Mouse (Mus musculus) monocyte, adult 2 months (primary cell): ENCODE measurements around the gene Rnase12.

Experiments used
- DNase-seq, 2 experiments: peaks; one replicate each; pipeline ENCODE4 v3.0.0; 2022; ENCODE audit warnings: low spot score in 2 of 2, low read depth in 1 of 2

Rnase12 gene

GRCm38 (mm10) chr14:51085911-51086310 is 28.4 kb upstream of the Rnase12 start:
- DNase-seq, result no peak

GRCm38 (mm10) chr14:51085086-51085485 is 27.6 kb upstream of the Rnase12 start:
- DNase-seq, result no peak

- no peak for DNase-seq
Measured at GRCm38 (mm10) chr14:51083805-51084204, 26.3 kb upstream of the Rnase12 start.

GRCm38 (mm10) chr14:51082599-51083581 is 25.4 kb upstream of the Rnase12 start:
- peak in 1 of 2 experiments; percentile 51 for DNase-seq

- no peak for DNase-seq
Measured at GRCm38 (mm10) chr14:51081035-51081434, 23.6 kb upstream of the Rnase12 start.

- DNase-seq, result no peak
Measured at GRCm38 (mm10) chr14:51079180-51079579, 21.7 kb upstream of the Rnase12 start.

GRCm38 (mm10) chr14:51074335-51074734 is 16.9 kb upstream of the Rnase12 start, which contains the start of gene Olfr750:
TSS of gene Olfr750 (minus strand) at chr14:51074435.
- DNase-seq, result no peak

- DNase-seq, result no peak
Measured at GRCm38 (mm10) chr14:51069617-51070016, 12.2 kb upstream of the Rnase12 start.

GRCm38 (mm10) chr14:51068956-51069355 is 11.5 kb upstream of the Rnase12 start:
- DNase-seq, result no peak

GRCm38 (mm10) chr14:51060761-51061160 is 3.3 kb upstream of the Rnase12 start:
- no peak for DNase-seq

- DNase-seq, result no peak
Measured at GRCm38 (mm10) chr14:51054243-51055237, 2.9 kb downstream of the Rnase12 start.

- no peak for DNase-seq
Measured at GRCm38 (mm10) chr14:51053176-51053575, 4.3 kb downstream of the Rnase12 start.

- no peak for DNase-seq
Measured at GRCm38 (mm10) chr14:51051941-51052340, 5.5 kb downstream of the Rnase12 start.

GRCm38 (mm10) chr14:51050063-51050462 is 7.4 kb downstream of the Rnase12 start, which contains the start of gene Rnase11:
TSS of gene Rnase11 (minus strand) at chr14:51050163.
- no peak for DNase-seq

- DNase-seq, result no peak
Measured at GRCm38 (mm10) chr14:51047846-51048245, 9.6 kb downstream of the Rnase12 start.

GRCm38 (mm10) chr14:51041769-51042168 is 15.7 kb downstream of the Rnase12 start, which contains the start of gene Rnase9:
TSS of gene Rnase9 (minus strand) at chr14:51041869.
- DNase-seq, result no peak

- no peak for DNase-seq
Measured at GRCm38 (mm10) chr14:51036214-51036613, 21.2 kb downstream of the Rnase12 start.

GRCm38 (mm10) chr14:51035206-51035605 is 22.3 kb downstream of the Rnase12 start:
- DNase-seq, result no peak

GRCm38 (mm10) chr14:51027387-51028155 is 29.9 kb downstream of the Rnase12 start:
- no peak for DNase-seq

- peak in 1 of 2 experiments; percentile 44 for DNase-seq
Measured at GRCm38 (mm10) chr14:51026391-51027133, 30.9 kb downstream of the Rnase12 start.
